In the genomic region with DNA sequence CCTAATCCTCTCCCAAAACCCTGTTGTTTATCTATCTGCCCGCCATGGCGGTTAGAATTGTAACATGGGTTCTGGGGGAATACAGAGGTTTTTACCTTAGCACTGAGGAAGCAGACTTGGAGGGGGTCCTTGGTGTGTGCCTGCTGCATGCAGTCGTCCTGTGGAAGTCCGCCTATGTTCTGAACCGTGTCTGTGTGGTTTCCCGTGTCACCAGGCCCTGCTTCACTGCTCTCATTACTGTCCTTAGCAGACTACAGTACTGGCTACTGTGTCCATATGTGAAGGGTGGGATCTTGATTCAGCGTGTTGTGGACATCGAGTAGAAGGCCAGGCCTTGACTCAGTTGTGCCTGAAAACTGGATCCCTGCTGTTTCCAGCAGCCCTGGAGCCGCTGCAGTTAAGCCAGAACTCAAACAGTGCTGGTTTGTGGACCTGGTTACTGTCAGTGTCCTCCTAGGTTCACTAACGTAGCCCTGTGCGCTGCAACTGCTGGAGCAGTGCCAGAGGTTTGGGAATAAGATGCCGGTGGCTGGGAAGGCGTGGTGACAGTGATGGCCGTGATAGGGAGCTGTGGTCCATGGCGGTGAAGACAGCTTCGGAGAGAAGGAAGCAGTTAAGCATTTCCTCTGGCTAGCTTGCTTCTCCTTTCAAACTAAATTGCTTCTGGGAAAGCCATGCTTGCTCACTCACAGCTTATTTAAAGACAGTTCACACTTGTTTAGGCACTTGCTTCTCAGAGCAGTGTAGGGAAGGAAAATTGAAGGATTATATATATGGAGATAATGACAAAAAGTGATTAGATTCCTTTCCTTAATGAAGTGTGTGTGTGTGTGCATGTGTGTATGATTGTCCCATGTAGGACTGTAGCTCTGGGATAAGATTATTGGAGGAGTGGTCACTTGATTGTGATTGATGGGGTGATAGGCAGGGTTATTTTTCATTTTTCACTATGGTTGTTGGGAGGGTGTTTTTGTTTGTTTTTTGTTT, we compare ENCODE assay signal across 9 mouse cellular contexts. TPM values are rescaled to one million over a fixed set of nuclear protein-coding genes. Genes with fewer than 3 reads are reported as not detected.
DNase-seq lines count a peak whose midpoint lies in the region; ATAC-seq lines count a peak whose summit lies in the region.
"Had no signal": no experiment of that assay in that cellular context is flagged by ENCODE, and none has a peak within 500 bp of the region (broad histone marks: within the 10 kb centered on the region; RNA-seq: fewer than 3 reads in every experiment).

No protein-coding gene starts in this region.

- H3K4me2 ChIP-seq in heart, embryonic 15.5 days = peak overlapping the region; percentile 42
- no peak overlapping the region for H3K4me2 ChIP-seq in midbrain, embryonic 14.5 days (ENCODE audit: low read length)

- H3K9ac ChIP-seq in heart, embryonic 15.5 days = peak overlapping the region; percentile 29; the same call in 1 of the 2 replicates
- no peak overlapping the region; the same call in 1 of the 2 replicates for H3K9ac ChIP-seq in midbrain, embryonic 14.5 days (replicated peaks; ENCODE audit: low read length)

- H3K4me3 ChIP-seq in heart, embryonic 15.5 days = peak overlapping the region; percentile 8; the same call in 1 of the 2 replicates
- H3K4me3 ChIP-seq in midbrain, embryonic 14.5 days (replicated peaks; ENCODE audit: low read depth, low read length) = no peak overlapping the region

- DNase-seq in frontal cortex, postnatal 36 days (ENCODE audit: low spot score in 2 of 2) = no peak
- DNase-seq in cerebellum, postnatal 14 days = peak; percentile 53 to 58
- DNase-seq in kidney, postnatal 36 days = peak; percentile 48 to 76
- peak; percentile 52 for DNase-seq in midbrain, embryonic 14.5 days
- DNase-seq in layer of hippocampus, adult 11-12 months (ENCODE audit: low spot score) = no peak
- no peak for DNase-seq in ovary, postnatal 36 days (ENCODE audit: low spot score)

- 0 out of 2 replicates have a peak, but pooled peaks have one; percentile 19 for ATAC-seq in frontal cortex, adult (ENCODE audit: low TSS enrichment)
- 0 out of 2 replicates have a peak, but pooled peaks have one; percentile 34 for ATAC-seq in heart, embryonic 15.5 days (replicated peaks; ENCODE audit: insufficient number of reproducible peaks, insufficient read depth, low FRiP score, low read depth)
- ATAC-seq in midbrain, embryonic 14.5 days (ENCODE audit: low FRiP score, low TSS enrichment) = no peak

- H3K4me1 ChIP-seq in heart, embryonic 15.5 days (replicated peaks) = peaks cover 80% of the 10 kb centered on the region
- H3K4me1 ChIP-seq in midbrain, embryonic 14.5 days (ENCODE audit: control insufficient read depth, insufficient read depth, low read length) = peaks cover 44% of the 10 kb centered on the region

- H3K9me3 ChIP-seq in heart, embryonic 15.5 days (replicated peaks) = no peaks in the 10 kb centered on the region
- no peaks in the 10 kb centered on the region for H3K9me3 ChIP-seq in midbrain, embryonic 14.5 days (ENCODE audit: control insufficient read depth, low read length)

- WGBS in heart, embryonic 15.5 days = 17% methylated on average over 16 of the region's 16 CpGs
- 23% methylated on average over 16 of the region's 16 CpGs for WGBS in midbrain, embryonic 14.5 days

- no peaks in the 10 kb centered on the region for H3K36me3 ChIP-seq in heart, embryonic 15.5 days
- no peaks in the 10 kb centered on the region for H3K36me3 ChIP-seq in midbrain, embryonic 14.5 days (ENCODE audit: control insufficient read depth, insufficient read depth, low read length)

- H3K27me3 ChIP-seq in heart, embryonic 15.5 days = no peaks in the 10 kb centered on the region
- no peaks in the 10 kb centered on the region for H3K27me3 ChIP-seq in midbrain, embryonic 14.5 days (ENCODE audit: control insufficient read depth, insufficient read depth, low read length)
- H3K27me3 ChIP-seq: Patski had no signal

- H3K27ac ChIP-seq in heart, embryonic 15.5 days = peak overlapping the region; percentile 66
- 0 out of 2 replicates have a peak overlapping the region, but pooled peaks have one; percentile 5 for H3K27ac ChIP-seq in midbrain, embryonic 14.5 days (replicated peaks; ENCODE audit: low read depth, low read length)

RNA-seq across cellular contexts. Expression of gene Ryk, which starts 6.4 kb away (rescaled TPM):
- 18.7 and 20.3 TPM in 2 replicates for polyA plus RNA-seq in heart, embryonic 15.5 days (2015; fragmentation: Nextera tagmentation; extraction: Ambion mirVana)
- 15.5 and 18.5 TPM in 2 replicates for polyA plus RNA-seq in midbrain, embryonic 14.5 days (2014; fragmentation: Nextera tagmentation; extraction: Ambion mirVana)

Comparison
In these comparisons a context has a peak if more than half of its experiments do, and no peak if none do; other contexts are left out.
1. DNase-seq: peak in cerebellum, postnatal 14 days (2 of 2), kidney, postnatal 36 days (2 of 2) and midbrain, embryonic 14.5 days (single experiment); none in frontal cortex, postnatal 36 days (0 of 2), layer of hippocampus, adult 11-12 months (single experiment) and ovary, postnatal 36 days (single experiment).